Mouse (Mus musculus): ENCODE data around the gene Chil1.

- TF ChIP-seq CTCF (conservative IDR thresholded peaks at IDR 0.05; ENCODE audit: insufficient read depth, insufficient read length, low read depth, low read length) (no peak), POLR2A (IDR thresholded peaks at IDR 0.05; ENCODE audit: low read depth, low read length) (no peak)
Observed at GRCm38 (mm10) chr1:134200481-134200880, 18.5 kb downstream of the Chil1 start.
